Mouse (Mus musculus): ENCODE data around the gene Nhlrc4. TPM values are rescaled to one million over a fixed set of nuclear protein-coding genes. Genes with fewer than 3 reads are reported as not detected.
A peak's percentile ranks its signal among the peaks of the same experiment; 100 is the strongest.

Gene Nhlrc4
- polyA plus RNA-seq (2017; shearing (Covaris generic)), result not detected

DNA sequence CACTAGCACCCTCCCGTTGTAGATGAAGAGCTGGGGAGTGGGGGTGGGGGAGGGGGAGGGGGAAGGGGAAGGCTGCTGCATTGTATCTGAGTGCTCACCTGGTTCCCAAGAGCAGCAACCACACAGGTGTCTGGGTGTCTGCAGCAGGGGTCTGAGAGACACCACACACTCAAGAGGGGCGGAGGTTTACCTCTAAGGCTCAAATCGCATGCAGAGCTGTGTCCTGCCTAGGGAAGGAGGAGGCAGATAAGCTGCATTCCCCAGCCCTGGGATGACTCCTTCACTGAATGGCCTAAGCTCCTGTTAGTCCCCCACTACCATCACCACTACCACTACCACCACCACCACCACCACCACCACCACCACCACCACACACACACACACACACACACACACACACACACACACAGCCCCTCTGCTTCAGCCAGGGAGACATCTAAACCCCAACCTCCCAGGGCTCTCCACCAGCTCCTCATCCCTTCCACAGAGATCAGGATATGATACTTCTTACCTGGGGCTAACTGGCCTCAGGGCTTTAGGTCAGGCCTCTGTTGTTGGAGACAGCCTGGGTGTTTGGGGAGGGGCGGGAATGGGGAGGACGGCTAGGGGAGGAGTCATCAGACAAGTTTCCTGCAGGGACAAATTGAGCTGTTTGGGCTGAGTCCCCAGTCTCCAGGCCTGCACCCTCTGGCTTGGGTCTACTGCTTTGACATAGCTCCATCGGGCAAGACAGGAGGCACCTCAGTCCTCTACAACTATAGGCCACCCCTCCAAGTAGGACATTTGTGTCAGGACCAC lies at the start of gene Nhlrc4, which contains the start of gene Pigq:
Nhlrc4 (minus strand) TSS at position 596 of the 798 bp plus-strand sequence.
Pigq (minus strand) TSS at position 571 of the 798 bp plus-strand sequence.
- no peak for ATAC-seq

DNA sequence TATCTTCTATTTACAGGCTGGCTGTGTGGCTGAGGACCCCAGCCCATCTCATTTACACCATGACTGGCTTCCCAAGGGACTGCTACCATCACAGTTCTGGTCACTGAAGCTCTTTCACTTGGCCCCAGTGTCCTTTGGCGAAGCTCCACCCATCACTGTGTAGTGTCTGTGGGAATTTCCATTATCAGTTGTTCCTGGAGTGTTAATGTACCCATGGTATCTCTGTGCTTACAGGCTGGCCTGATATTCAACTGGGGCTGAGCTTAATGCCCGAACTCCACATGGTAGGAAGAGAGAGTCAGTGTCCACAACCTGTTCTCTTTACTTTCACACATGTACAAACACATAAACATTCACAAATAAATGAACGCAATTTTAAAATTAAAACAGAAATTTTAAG lies 48.7 kb upstream of the Nhlrc4 start:
- ATAC-seq, result no peak

DNA sequence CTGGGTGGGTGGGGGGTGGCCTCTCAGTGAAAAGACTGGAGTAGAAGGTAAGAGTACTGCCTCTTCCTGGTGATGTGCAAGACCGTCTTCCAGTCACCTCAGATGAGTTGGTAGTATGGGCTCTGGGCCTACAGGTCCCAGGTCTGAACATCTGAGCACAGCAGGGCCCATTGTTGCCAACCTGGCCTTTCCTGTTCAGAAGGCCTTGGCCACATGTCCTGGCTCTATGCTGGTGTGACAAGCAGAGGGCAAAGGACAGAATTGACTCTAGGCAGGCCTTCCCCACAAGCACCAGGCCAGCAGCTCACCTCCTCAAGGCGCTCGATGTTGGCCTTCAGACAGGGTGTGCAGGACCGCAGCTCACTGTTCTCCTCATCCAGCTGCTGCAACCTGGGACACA lies 47.5 kb upstream of the Nhlrc4 start:
- no peak for ATAC-seq

DNA sequence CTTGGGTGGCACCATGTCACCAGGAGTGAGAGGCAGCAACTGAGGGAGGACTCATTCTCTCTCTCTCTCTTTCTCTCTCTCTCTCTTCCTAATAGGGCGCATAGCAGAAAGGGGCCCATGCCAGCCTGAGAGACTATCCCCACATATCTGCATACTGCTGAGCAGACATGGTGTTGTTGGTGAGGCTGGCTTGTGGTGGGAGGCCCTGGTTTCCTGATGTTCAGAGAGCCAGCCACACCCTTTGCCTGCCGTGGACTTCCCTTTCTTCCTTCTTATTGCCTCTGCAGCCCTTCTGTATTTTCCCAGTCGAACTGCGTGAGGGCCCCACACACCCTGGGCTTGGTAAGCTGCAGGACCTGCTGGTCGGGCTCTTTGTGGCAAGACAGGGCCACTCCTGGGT lies 45.6 kb upstream of the Nhlrc4 start:
- no peak for ATAC-seq

DNA sequence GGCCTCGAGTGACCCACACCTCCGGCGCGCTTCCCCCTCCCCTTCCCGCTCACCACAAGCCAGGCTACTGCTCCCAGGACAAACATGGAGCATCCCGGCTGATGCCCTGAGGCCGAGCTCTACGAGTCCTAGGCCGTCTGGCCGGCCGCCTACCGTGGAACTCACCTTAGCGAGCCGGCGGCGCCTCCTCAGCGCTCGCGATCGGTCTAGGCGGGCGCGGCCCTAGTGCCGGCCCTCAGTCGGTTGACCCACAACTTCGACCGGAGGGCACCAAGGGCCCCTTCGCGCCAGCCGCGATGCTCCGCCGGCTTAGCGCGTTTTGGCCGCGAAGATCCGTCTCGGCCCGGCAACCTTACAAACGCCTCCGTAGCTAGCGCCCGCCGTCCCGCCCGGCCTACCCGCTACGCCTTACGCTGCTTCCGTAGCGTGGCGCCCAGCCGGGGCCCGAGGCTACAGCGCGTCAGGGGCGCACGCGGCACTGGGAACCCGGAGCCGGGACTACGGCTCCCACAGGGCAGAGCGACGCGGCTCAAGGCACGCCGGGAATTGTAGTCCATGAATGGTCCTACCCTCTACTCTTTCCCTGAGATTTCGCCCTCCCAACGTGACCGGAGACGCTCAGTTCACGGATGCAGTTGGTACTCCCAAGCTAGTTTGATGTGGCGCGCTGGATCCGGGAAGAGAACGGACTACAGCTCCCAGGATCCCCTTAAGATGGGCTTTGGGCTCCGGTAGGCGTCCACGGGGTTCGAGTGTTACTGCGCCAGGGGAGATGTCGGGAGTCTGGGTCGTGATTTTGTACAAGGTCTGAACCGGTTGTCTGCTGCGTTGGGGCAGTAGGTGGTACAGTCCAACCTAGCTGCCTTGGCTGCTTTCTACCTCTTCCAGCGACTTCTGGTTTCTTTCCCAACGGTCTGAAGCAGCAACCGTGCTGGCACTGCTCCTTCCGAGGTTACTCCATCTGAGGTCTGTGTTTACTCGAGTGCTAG lies 40.8 kb upstream of the Nhlrc4 start, which contains the start of gene Capn15:
Capn15 (minus strand) TSS at position 491 of the 989 bp plus-strand sequence.
- ATAC-seq, result peak; percentile 99

DNA sequence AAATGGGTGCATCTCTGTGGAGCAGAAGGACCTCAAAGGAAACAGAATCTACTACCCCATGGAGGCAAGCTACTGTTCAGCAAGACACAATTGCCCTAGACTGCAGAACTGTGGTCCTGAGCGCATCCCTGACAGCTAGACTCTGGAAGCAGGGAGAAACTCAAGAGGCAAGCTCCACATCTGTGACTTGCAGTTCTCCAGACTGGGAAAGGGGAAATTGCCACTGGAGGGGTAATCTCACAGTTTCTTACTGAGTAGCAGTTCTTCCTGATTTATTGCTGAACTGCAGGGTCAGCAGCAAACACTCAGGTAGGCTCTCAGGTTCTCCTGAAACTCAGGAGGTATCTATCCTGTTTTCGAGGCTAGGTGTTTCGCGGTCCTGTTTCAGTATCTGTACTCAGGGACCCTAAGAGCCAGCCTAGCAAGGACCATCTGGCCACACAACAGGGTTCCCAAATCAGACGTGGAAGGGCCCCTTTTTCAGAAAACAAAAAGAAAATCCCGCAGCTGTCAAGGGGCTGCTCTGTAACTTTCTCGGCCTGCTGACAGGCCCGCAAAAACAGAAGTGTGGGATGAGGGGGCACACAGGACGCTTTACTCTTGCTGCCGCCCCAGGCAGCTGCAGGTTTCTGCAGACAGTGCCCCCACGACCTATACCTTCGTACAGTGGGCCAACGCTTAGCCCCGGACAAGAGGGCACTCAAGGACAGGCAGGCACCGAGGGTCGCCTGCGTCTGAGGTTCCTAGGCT lies 40.0 kb upstream of the Nhlrc4 start:
- ATAC-seq, result no peak

DNA sequence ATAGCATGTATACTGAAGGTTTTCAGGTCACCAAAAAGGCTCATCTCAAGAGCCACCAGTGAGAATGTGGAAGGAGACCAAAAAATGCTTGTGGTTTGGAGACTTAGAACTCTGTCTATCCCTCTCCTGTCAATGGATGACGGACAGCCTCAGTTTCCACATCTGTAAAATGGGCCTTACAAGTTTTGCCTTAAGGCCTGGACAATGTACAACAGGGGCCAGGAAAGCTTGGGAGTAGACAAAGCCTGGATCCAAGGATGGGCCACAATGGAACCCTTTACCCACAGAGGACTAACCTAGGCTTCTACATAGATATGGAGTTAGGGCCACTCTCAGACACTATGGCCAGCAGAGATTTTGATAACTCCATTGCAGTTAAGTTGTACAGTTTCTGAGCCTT lies 39.3 kb upstream of the Nhlrc4 start:
- no peak for ATAC-seq

DNA sequence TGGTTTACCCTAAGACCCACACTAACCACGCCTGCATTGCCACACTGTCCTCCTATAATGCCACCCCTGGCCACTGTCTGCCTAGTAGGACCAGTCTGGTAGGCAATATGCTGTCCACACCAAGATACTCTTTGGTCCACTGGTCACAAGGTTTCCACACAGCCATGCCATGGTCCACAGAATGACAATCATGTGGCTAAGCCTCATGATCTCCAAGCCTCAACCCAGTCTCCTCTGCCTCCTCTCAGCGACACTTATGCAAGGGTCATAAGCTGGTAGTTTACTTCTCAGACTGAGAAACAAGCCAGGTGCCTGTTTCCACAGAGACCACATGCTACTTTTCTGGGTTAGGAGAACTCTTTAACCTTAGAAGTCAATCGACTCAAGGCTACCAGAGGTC lies 38.2 kb upstream of the Nhlrc4 start:
- ATAC-seq, result no peak

DNA sequence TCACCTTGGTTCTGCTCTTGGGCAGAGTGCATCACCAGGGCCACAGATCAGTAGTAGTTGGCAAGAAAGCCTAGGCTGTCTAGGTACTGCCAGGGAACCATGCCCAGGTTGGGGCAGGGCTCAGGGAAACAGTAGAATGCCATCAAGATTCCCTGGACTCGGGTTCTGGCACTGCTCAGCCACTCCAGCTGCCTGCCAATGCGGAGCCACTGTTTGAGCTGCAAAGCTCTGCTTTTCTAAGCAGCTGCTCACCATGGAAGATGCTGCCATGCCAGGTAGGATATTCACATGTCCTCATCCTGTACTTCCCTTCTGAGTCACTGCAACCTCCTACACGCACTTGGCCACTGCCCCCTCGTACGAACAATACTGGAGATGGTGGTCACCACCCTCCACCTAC lies 36.1 kb upstream of the Nhlrc4 start:
- ATAC-seq, result no peak

DNA sequence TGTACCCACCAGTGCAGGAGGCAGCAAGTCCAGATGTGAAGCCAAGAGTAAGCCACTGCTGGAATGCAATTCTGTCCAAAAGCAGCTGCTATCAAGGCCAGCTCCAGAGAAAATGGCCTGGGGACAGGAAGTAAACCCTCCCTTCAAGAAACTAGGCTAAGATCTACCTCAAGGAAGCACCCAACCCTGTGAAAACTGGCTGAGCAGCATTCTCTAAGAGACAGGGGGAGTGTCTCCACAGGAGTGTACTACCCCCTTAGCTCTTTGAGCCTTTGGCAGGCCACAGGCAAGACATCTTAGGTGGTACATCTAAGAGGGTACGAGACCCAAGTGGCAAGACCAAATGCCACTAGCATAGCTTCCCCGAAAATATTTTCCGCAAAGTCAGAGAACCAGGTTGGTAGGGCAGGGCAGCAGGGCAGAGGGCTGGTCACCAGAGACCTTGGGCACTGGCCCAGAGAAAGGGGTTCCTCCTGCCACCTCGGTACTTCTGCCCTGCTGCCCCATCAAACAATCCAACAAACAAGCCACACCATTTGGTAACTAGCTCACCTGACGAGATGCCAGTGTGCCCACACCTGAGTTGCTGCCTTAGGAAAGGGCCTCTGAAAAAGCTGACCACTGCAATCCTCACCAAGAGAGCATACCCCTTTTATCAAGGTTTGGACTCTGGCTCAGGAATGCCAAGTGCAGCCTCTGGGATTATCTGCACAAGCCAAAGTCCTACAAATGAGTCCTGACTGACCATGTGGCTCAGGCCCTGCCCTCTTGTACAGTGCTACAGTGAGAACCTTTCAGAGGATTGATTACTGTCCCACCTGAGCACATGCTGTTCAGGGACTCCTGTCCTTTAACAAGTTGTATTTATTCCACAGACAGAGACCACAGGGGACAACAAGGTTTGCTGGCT lies 35.3 kb upstream of the Nhlrc4 start:
- ATAC-seq, result no peak

DNA sequence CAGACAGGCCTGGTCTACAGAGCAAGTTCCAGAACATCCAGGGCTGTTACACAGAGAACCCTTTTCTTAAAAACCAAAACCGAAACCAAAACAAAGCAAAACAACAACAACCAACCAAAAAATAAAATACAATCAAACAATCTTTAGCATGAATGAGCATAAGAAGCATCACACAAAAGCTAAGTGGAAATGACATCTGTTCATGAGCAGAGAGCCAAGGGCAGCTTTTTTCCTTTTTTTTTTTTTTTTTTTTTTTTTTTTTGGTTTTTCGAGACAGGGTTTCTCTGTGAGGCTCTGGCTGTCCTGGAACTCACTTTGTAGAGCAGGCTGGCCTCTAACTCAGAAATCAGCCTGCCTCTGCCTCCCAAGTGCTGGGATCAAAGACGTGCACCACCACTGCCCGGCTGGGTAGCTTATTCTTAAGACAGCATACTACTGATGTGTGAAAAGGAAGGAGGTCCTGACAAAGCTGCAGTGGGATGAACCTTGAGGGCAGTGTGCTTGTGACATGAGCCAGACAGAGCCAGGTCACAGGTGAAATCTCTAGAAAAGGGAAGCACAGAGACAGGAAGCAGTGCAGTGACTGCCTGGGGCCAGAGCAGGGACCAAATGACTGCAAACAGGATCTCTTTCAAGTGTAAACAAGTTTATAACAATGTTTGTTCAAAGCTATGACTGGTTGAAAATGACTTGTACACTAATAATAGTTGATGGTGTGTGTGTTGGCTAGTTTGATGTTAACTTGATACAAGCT lies 26.4 kb upstream of the Nhlrc4 start:
- no peak for ATAC-seq

DNA sequence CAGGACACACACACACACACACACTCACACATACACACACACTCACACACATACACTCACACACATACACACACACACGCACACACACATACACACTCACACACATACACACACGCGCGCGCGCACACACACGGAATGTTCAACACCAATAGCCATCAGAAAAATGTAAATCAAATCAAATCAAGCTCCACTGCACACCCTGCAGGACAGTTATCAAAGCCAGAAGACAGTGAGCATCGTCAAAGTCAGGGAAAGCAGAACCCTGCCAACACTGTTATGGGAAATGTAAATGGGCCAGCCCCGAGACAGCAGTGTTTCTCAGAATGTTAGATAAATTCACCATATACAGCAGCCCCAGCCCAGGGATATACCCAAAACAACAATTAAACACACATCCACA lies 25.7 kb upstream of the Nhlrc4 start:
- no peak for ATAC-seq

DNA sequence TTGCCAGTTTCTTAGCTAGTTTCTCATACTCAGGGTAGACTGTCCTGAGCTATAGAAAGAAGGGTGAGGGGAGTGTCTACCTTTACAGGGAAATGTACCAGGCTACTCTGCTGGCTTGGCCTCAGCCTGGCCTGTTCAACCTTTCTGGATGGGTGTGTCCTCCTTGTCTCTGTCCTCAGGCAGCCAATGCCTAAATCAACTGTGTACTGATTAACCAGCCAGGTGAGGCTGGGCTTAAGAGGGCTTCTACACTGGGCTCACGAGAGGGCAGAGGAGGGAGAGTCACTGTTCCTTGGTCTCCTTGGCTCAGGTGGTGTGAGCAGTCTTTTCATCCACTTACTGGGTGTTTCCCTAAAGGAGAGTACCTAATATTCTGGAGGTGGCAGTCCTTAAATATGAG lies 23.4 kb upstream of the Nhlrc4 start:
- ATAC-seq, result no peak

DNA sequence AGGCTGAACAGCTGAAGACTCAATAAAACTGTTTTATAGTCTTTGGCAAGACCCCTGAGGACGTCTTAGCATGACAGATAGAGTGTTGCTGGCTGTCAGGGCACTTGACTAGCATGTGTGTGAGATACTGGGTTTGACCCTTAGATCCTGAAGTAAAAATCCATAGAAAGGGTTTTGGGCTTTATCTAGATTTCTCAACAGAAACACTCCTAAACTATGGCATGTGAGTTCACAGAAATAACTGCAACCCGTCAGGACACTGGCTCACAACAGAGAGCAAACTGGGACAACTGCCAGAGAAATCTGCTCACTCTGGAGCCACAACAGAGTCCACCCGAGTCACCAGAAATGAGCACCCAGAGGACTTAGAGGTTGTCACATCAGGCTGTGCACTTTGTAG lies 22.9 kb upstream of the Nhlrc4 start:
- no peak for ATAC-seq

DNA sequence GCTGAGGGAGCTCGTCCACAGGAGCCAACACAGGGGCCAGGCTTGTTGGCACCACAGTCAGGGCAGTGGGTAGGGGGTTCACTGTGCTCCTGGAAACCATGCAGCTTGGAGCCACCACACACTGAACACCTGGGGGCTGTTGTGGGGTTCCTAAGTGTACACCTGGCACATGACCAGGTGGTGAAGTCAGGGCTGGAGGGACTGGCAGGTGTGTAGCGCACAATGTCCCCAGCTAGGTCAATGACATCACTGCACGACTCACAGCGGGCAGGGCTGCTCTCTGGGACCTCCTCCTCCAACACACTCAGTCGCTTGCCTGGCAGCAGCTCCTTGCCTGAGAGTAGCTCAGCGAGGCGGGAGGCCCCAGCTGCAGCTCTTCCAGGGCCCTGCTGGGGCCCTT lies 19.5 kb upstream of the Nhlrc4 start:
- no peak for ATAC-seq

DNA sequence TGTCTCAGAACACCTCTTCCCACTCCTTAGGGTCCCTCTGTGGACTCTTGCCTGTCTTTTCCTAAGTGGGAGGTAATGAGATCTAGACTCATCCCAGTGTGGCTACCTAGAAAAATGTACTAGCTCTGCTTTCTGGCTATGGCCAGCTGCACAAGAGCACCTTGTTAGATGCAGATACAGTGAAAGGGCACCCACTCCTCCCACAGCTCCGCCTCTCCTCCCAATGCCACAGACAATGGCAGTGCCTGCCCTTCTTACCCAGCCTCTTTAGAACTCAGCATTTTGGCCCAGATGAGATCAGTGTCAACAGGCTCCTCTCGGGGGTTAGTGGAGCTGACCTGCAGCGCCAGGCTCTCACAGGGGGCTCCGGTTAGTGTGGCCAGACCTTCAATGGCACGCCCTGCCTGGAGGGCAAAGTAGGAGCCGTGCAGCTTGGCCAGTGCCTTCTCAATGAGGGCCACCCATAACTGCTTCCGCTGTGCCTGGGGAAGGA lies 17.7 kb upstream of the Nhlrc4 start:
- no peak for ATAC-seq

DNA sequence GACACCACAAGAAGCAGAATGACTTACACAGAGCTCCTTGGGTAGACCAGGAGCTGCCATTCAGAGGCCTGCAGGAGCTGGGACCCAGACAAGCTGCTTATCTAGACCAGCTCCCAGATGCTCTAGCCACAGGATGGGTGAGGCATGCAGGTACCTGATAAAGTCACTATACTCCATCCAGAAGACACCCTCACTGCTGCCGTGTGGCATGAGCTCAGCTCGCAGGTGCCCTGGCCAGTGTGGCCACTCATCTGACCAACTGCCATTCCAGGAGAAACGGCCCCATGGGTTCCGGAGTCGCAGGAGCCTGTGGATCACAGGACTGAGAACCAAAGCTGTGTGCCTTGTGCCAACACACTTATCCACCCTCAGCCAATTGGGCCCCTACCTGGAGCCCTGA lies 16.8 kb upstream of the Nhlrc4 start:
- no peak for ATAC-seq

DNA sequence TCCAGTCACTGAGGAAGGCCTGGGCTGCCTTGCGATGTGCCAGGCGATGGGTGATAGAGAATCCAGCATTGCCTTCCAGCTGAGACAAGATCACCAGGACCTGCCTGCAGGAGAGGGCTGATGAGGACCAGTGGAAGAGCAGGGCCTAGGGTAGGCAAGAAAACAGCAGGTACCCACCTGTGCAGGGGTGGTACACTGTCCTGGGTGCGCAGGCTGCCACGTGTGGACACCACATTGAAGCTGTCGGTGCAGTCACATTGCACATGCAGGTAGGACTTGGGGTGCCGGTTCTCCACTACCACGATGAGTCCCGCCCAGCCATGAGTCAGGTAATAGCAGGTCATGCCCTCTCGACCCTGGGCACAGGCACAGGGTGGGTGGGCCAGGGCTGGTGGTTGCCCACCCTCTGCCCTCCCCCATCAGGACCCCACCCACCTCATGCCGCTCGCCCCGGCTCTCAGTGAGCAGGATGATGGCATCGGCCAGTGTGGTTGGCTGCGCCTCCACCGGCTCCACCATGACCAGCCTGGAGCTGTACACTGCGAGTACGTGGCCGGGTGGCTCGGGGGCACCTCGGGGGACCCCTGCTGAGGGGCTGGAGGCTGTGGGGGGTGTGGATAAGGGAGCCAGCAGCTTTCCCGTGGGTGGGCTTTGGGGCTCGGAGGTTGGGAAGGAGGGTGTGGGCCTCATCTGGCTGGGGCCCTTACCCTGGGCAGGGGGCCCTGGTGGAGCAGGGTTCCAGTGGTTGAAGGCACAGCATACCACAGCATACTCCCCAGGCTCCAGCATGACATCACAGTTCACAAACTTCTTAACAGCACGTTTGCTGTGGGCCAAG lies 15.1 kb upstream of the Nhlrc4 start:
- ATAC-seq, result no peak

DNA sequence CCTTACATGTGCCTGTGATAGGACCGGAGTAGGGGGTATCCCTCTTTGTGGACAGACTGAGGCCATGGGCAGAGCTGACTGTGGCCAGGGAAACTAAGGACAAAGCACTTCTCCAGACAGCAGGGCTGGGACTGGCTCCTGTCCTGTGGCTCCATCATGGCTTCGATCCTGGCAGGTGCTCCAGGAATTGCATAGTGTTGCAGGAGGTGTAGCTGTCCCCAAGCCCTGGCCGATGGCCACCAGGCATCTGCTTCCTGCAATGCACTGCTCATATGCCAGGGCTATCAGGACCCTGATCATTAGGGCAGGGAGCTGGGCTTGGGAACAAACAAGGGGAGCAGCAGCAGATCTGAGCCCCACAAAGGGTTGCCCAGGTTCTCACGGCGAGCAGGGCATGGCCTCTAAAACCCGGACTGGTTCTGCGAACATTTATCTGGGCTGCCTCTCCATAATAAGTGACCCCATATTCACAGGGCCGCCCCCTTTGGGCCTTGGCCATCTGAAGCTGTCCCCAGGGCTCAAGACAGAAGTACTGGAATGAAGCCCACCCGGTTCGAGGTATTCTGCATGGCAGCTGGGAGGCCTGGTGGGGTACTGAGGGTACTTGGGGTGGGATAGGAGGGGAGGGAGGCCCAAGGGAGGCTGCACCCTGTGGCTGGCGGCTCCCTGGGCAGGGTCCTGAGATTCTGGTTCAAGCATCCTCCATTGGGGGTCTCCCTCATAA lies 14.2 kb upstream of the Nhlrc4 start:
- ATAC-seq, result no peak
